Mouse (Mus musculus): ENCODE data around the gene Srsf3. TPM values are rescaled to one million over a fixed set of nuclear protein-coding genes. Genes with fewer than 3 reads are reported as not detected.

Srsf3 gene
- polyA plus RNA-seq, 1 experiment, result 12.2 TPM

DNA sequence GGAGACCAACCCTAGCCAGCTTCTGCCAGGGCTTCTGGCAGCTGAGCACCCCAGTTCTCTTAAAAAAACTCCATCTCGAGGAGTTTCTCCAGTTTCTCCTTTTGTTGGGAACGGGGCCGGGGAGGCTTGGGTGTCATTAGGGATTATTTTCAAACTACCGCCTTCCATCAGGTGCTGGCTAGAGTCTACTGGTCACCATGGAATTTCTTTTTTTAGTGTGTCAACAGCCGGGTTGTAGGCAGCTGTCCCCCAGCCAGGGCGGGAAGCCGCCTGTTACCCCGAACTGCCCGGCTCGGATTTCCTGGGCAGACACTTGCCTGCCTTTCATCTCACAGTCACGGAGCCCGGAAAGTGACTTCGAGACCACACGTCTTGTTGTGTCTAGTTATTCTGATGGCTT is 18.4 kb downstream of the Srsf3 start:
- no peak for TF ChIP-seq GATA1 (IDR thresholded peaks at IDR 0.05; ENCODE audit: low read length)

DNA sequence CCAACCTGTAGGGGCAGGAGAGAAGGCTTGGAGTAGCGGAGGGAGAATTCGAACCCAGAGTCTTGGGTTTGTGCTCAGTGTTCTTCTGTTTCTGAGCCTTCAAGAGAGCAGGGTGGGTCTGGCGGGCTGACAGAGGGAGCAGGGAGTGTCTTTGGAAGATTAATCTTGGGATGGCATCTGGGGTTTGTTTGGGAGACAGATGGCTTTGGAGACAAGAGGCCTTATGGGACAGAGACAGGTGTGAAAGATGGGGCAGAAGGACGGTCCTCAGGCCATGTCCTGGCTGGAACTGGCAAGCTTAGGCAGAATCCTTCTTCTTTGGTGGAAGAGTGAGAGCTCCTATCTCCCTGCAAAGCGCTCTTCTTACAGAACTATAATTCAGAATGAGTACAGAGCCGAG is 20.6 kb downstream of the Srsf3 start:
- no peak for TF ChIP-seq GATA1 (IDR thresholded peaks at IDR 0.05; ENCODE audit: low read length)

GRCm38 (mm10) chr17:29053841-29054240 is 21.4 kb downstream of the Srsf3 start:
- no peak for TF ChIP-seq GATA1 (IDR thresholded peaks at IDR 0.05; ENCODE audit: low read length)

DNA sequence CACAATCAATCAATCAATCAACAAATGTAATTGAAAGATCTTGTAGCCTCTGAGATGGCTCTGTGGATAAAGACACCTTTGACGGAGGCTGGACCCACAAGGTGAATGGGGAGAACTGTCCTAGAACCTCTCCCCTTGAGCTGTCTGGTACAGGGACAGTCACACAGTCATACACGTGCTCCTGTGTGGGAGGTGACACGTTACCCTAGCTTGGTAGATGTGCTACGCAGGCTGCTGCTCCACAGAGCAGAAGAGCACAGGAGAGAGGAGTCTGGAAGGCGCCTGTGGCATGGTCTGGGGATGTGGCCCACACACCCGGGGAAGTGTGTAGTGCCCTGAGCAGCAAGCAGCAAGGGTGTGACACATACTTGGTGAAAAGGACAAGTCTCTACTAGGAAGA is 22.0 kb downstream of the Srsf3 start:
- no peak for TF ChIP-seq GATA1 (IDR thresholded peaks at IDR 0.05; ENCODE audit: low read length)

DNA sequence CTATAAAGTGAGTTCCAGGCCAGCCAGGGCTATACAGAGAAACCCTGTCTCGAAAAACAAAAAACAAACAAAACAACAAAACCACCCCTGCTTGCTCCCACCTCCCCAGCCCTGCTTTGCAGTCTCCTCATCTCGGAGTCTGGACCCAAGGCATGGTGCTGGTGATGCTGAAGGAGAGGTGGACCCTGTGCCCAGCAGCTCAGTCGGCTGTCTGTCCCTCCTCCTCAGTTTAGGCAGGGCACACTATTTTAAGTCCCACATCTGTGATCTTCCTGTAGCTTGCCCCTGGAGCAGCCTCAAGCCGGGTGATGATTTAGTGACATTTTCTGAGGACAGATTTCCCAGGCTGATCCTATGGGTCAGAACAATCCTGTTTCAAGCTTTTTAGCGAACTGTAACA is 23.2 kb downstream of the Srsf3 start:
- TF ChIP-seq GATA1 (IDR thresholded peaks at IDR 0.05; ENCODE audit: low read length), result no peak

DNA sequence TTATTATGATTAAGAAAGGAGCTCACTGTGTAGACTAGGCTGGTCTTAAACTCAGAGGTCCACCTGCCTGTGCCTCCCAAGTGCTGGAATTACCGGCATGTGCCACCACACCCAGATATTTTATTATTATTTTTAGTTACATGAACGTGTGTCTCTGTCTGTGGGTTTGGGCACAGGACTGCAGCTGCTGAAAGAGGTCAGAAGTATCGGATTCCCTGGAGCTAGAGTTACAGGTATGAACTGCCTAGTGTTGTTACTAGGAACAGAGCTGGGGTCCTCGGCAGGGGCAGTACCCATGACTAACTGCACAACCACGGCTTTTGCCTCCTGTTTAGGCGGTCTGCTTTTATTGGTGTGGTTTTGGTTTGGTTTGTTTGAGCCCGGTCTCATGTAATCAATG is 23.8 kb downstream of the Srsf3 start:
- TF ChIP-seq GATA1 (IDR thresholded peaks at IDR 0.05; ENCODE audit: low read length), result no peak

DNA sequence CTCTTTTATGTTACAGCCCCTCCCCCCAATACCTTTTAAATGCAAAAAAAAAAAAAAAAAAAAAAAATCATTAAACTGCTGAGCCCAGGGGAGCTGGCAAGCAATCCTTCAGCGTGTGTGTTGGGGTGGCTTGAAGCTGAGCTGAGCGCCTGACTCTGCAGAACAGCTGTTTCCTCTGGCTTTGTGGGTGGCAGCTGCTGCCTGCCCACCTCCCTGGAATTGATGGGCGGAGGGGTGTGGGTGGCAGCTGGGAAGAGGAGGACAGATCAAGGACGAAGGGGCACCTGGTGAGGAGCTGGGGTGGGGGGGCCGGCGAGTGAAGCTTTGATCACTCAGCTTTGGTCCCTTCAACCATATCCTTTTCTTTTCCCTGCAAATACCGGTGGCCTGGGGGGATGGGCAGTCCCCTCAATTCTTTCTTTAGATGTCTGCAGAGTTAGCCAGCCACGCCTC is 24.3 kb downstream of the Srsf3 start:
- TF ChIP-seq GATA1 (IDR thresholded peaks at IDR 0.05; ENCODE audit: low read length), result no peak

GRCm38 (mm10) chr17:29057361-29057890 is 25.0 kb downstream of the Srsf3 start:
- no peak for TF ChIP-seq GATA1 (IDR thresholded peaks at IDR 0.05; ENCODE audit: low read length)

DNA sequence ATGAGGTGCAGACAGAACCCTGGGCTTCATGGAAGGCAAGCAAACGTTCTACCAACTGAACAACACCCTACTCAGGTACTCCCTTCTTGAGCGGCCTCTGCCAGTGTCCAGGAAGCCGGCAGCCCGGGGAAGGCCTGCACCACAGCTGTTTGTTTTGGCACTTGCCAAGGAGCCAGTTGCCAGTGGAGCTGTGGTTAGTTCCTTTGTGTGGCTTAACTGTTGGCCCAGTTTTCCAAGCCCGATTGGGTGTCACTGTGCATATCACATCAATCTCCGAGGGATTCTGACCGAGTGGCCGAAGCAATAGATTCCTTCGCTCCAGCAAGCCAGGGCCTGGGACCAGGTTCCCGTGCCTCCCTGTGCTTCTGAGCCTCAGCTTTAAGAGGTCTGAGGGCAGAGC is 25.5 kb downstream of the Srsf3 start:
- no peak for TF ChIP-seq GATA1 (IDR thresholded peaks at IDR 0.05; ENCODE audit: low read length)

DNA sequence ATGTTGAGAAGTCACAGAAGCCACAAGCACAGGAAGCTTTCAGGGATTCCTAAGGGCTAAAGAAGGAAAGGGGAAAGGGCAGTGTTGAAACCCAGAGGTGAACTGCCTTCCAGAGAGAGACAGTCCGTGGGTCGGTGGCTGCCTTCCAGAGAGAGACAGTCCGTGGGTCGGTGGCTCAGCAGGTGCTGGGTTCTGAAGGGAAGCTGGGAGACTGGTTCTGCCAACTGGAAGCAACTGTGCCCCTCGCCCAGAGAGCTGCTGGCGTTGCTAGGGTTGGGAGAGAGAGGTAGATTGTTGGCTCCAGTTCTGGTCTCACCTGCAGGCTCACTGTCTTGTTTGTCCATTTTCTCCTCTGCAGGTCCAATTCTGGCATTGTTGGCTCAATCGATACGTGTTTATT is 26.1 kb downstream of the Srsf3 start:
- TF ChIP-seq GATA1 (IDR thresholded peaks at IDR 0.05; ENCODE audit: low read length), result no peak

GRCm38 (mm10) chr17:29059581-29059980 is 27.2 kb downstream of the Srsf3 start:
- no peak for TF ChIP-seq GATA1 (IDR thresholded peaks at IDR 0.05; ENCODE audit: low read length)

GRCm38 (mm10) chr17:29060946-29061345 is 28.5 kb downstream of the Srsf3 start:
- TF ChIP-seq GATA1 (IDR thresholded peaks at IDR 0.05; ENCODE audit: low read length), result no peak

DNA sequence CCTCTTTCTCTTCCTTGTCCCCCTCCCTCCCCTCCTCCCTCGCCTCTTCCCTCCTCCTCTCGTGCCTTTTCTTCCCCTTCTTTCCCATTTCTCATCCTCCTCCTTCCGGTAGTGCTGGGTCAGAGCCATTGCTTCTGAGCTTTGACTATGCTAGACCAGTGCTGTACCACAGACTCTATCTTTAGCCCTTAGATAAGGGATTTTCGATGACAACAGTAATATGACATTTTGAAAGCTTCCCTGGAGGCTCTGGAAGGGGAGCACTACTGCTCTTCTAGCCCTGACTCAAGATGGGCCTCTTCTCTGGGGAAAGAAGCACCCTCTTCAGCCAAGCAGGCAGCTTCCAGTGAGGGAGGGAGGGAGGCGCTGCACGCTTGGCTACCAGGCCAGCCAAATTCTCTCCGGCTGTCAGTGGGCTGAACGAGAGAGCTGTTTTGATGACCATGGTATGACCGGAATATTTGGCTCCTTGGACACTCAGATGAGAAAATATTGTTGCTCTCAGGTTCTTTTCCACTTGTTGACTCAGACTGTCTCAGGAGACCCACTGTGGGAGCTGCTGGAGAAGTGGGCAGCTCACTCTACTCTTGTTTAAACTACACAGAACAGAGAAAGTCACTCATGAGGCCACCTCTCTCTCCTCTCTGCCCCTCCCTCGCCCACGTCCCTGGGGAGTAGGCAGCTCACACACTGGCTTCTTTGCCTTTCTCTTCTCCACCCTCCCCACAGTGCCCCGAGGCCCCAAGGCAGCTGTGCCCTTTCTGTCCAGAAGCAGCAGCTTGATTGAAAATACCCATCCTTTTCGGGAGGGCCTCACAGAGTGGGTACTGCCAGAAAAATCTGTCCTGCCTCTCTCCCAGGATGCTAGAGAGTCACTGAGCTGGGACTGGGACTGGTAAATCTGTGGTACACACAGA is 29.9 kb downstream of the Srsf3 start:
- no peak for TF ChIP-seq GATA1 (IDR thresholded peaks at IDR 0.05; ENCODE audit: low read length)

DNA sequence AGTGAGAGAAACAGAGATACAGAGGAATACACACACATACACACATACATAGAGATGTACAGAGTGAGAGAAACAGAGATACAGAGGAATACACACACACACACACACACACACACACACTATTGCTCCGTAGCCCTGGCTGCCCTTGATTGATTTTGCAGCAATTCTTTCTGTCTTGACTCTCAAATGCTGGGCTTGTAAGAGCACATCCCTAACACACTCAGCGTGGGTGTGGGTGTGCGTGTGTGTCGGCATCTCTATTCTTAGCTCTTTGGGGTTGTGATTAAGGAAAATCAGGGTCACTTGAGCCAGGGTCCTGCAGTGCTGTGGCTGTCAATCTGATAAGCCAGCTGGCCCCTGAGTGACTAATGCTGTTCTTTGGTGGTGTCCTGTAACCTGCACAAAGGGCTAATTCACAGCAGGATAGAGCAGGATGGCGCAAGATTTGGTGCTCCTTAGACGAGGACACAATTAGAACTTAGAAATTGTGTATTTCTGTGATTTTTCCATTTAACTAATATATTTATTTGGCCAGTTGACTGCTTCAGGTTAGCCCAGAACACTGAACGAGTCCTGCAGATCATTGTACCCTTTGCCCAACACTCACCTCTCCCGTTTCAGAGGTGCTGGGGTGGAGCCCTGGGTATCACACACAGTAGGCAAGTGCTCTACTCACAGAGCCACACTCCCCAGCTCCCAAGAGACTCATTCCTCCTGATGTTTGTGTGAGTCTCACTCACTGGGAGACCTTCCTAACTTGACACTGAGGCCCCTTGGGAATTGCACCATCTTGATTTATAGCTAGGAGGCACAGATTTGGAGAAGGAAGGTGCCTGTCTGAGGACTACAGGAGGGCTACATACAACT is 30.9 kb downstream of the Srsf3 start:
- TF ChIP-seq GATA1 (IDR thresholded peaks at IDR 0.05; ENCODE audit: low read length), result no peak

GRCm38 (mm10) chr17:29063988-29064285 is 31.5 kb downstream of the Srsf3 start:
- no peak for TF ChIP-seq GATA1 (IDR thresholded peaks at IDR 0.05; ENCODE audit: low read length)

DNA sequence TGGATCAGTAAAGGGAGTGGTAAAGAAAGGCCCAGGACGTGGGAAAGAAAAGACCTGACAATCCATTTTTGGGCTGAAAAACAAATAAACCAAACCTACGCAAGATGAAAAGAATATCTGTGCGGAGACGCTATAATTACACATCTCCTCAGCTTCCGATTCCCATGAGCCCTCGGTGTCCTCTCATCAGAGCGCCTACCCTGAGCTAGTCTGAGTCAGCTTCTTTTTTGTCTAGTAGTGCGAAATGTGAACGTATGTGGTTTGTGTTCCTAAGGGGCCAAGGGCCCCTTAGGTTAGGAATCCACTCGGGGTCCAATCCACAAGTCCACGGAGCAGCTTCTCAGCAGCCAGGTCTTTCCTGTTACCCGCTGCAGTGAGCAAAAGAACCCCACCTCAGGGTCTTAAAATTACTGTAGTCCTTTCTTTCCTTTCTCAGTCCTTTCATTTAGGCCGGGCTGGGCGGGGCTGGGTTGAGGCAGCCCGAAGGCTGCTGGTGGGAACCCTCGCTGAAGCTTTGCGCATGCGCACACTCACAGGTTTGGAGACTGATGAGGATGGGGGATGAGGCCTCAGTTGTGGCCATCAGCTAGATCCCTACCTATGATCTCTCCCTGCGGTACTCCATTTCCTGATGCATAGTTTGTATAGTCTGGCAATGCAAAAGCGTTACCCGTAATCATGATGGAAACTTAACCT is 33.0 kb downstream of the Srsf3 start:
- TF ChIP-seq GATA1 (IDR thresholded peaks at IDR 0.05; ENCODE audit: low read length), result no peak

Measured in G1E-ER4 (cell line).